Mouse (Mus musculus) ovary, adult 18-20 months (tissue): ENCODE results near the gene Hoxc5.

Source experiments
- DNase-seq: peaks from one replicate; pipeline ENCODE4 v3.0.0; 2022; ENCODE audit warnings: low spot score, mixed read lengths

The Hoxc5 gene

DNA sequence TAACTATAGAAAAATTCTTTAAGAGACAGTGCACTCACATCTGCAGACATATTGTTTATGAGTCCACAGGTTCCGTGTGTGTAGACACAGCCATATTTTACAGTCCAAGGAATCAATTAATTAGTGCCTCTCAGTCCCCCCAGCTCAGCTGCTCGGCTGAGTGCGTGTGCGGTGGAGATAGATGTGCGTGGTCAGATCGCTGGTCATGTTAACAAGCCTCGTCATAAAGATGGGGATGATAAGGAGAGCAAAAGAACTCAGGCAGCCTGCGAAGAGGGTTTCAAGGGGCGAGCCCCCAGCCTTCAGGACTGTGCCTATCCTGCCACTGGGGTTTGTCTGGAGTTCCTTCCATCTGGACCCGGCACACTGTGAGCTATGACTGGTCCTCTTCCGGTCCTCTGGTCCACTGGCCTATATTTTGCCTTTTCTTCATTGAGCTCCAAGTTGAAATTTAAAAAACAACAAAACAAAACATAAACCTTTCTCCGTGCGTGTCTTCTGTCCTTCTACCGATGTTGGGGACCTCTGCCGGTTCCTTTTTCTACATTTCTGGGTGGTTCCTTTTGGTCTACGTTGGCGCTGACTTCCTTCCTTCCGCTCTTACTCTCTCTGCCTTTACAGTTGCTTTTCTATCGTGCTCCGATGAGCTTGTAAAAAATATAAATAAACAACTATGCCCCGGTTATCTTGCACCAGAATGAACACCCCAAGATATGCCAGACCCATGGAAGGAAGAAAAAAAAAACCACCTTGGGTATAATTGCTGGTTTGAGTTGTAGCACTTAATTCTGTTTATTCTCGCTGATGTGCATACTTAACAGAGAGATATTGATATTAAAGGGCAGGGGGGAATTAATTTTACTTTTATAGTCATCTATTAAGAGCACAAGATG, 21.8 kb upstream of the Hoxc5 start:
- no peak for DNase-seq

DNA sequence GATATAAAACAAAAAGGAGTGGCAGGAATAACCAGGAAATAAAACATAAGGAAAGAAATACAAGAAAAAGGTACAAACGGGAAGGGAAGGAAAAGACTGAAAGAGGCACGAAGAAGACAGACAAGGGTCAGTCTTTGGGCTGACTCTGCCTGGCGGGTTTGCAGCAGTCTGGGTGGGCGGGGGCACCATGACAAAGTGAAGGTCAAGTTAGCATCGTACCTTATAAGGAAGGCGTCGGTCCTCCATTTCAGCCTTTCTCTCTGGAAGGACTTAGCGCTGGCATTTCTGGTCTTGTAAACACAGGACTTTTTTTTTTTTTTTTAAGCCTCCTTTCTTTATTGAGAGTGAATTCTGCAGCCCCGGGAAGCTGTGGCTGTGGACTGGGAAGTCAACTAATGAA, 20.0 kb upstream of the Hoxc5 start:
- no peak for DNase-seq

DNA sequence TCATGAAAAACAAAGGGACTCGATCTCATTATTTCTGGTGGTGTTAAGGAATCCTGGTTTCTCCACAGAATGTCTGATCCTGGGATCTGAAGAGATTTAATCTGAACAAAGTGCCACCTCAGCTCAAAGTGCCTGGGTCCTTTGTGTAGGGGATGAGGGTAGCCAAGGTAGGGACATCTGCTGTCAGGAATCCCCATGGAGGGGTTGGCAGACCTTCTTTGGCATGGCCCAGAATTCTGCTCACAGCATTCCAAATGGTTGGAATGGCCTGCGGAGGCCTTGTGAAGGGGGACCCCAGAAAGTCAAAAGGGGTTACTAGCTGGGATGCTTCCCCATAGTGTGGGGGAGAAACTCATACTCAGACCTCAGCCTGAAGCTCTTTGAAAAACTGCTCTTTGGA, 18.4 kb upstream of the Hoxc5 start:
- DNase-seq: no peak

DNA sequence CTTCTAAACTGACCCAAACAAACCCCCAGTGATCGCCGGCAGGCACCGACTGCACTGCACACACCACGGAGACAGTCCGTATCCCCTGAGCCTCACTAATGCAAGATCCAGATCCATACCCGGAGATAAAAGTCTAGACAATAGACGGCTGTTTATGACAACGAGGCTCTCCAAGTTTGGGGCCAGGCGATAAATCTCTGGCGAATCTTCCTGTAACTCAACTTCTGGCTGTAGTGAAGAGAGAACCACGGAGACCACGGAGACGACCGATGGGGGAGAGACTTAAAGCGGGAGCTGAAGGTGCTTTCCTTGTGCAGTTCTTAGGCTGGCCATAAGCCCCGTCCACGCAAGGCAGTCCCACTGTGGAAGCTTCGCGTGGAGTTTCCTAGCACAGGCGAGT, 17.5 kb upstream of the Hoxc5 start:
- DNase-seq: no peak

DNA sequence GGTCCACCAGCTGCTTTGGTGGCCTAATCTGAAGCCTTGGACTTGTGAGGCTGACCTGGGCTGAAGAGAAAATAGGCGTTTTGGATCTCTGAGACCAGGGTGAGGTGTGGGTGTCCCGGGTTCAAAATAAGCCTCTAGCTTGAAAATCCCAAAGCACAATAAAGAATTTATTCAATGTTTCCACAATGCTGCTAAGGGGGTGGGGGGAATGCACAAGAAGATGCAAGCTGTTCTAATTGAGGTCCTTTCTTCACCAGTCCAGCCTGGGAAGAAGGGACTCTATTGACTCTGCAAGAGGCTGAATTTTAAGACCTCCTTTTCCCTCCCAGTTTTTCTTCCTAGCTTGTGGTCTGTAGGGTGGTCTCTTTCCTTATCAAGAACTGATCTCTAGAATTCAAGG, 16.4 kb upstream of the Hoxc5 start:
- no peak for DNase-seq

DNA sequence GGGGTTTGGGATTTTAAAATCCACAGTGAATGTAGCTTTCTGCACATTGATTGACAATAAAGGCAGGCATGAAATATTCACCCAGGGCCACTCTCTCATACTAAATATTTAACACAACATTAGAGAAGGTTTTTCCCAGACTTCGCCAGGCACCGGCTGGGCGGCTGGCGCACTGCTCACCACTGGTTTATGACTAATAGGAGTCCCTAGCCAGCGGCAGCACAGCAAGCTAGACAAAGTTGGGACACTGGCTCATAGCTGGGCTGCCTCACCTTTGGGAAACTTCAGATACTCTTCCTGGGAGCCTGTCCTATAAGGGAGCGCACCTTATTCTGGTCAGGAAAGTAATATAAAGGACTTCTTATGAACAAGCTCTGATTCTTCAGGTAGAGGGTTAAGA, 13.7 kb upstream of the Hoxc5 start:
- no peak for DNase-seq

DNA sequence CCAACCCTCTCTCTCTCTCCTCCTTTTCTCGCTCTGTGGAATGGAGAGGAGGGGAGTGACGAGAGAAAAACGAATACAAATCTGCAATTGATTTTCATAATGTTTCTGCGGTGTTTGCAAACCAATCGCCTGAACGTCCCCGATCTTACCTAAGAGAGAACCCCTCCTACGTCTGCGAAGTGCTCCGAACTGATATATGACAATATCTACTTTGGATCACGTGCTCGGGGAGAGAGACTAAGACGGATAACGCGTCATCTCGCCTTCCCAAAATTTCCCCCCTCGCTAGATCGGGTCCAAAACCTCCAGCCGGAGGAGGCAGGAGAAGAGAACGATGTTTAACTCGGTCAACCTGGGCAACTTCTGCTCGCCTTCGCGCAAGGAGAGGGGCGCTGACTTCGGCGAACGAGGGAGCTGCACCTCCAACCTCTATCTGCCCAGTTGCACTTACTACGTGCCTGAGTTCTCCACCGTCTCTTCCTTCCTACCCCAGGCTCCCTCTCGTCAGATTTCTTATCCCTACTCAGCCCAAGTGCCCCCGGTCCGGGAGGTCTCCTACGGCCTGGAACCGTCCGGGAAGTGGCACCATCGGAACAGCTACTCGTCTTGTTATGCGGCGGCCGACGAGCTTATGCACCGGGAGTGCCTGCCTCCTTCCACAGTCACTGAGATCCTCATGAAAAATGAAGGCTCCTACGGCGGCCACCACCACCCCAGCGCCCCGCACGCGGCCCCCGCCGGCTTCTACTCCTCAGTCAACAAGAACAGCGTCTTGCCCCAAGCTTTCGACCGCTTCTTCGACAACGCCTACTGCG, 12.8 kb upstream of the Hoxc5 start, which contains the start of gene Hoxc11:
Gene Hoxc11, plus strand, starts transcription at position 236 of the 815 bp plus-strand sequence.
- DNase-seq: no peak

DNA sequence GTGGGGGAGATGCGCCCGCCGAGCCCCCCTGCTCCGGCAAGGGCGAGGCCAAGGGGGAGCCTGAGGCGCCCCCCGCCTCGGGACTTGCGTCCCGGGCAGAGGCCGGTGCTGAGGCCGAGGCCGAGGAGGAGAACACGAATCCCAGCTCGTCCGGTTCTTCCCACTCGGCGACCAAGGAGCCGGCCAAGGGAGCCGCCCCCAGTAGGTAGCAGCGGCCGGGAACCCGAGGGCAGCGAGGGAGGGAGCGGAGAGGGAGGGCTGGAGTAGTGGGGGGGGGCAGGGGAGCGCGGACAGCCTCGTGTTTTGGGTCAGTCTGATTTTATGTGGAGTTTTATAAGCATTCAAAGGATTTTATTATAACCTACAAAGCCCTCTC, 12.2 kb upstream of the Hoxc5 start:
- DNase-seq: no peak

DNA sequence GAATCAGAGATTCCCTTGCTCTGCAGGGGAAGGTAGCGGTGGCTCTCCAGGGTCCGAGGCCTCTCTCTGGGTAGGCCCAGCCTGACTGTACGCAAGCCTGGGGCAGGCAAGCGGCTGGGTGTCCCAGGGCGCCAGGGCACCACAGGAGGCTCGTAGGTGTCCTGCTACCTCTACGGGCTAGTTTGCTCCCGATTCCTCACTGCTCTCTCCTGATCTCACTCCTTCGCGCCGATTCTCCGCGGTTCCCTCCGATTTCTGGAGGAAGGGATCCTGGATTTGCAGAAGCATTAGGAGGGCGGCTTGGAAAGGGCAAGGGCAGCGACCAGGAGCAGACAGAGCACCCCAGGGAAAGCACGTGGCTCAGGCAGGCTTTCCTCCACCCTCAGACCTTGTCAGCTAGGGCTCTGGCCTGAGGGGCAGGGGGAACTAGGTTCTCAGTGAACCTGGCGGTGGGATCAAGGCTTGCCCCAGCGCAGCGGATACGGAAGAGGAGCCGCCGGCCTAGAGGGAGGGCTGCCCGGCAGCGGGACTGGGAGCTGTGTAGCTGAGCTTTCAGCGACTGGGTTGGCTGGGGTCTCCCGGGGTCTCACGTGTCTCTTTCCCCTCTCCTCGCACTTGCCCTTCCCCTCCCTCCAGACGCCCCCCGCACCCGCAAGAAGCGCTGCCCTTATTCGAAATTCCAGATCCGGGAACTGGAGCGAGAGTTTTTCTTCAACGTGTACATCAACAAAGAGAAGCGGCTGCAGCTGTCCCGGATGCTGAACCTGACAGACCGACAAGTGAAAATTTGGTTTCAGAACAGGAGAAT, 11.2 kb upstream of the Hoxc5 start:
- DNase-seq: no peak

DNA sequence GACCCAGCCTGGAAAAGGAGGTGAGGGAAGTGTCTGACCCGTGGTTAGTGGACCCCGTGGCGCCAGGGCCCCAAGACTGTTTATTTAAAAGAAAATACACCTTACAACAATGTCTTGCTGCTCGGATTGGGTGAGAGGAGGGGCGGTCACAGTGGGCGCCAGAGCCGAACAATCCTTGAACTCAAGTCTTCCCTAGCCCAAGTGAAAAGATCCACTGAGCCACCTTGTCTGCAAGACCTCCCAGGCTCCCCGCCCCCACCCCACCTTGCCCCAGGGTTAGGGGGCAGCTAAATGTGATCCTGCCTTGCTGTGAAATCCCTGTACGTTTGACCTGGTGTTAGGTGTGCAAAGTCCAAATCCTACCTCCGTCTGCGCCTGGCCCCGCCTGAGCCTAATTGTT, 10.3 kb upstream of the Hoxc5 start:
- no peak for DNase-seq

DNA sequence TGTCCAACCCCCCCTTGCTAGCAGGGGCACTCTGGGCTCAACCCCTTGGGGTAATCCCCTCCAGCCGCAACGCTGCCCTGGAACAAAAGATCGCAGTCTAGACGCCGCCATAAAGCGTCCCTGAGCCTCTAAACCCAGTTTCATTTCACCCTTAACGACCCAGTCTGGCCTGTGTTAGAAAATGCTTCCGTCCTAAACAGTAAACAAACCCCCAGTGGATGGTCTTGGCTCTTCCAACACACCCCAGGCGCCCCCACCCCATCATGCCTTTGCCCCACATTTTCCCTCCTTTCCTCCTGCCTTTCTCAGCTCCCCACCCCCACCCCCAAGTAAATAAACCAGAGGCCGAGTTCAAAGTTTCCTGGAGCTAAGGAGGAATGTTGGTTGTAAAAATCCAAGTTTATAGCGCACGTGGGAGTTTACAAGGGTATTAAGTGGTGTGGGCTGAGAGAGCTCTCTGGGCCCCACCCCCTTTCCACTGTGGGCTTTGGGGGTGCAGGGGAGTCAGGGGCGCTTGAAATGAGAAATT, 7.5 kb upstream of the Hoxc5 start:
- DNase-seq: no peak

DNA sequence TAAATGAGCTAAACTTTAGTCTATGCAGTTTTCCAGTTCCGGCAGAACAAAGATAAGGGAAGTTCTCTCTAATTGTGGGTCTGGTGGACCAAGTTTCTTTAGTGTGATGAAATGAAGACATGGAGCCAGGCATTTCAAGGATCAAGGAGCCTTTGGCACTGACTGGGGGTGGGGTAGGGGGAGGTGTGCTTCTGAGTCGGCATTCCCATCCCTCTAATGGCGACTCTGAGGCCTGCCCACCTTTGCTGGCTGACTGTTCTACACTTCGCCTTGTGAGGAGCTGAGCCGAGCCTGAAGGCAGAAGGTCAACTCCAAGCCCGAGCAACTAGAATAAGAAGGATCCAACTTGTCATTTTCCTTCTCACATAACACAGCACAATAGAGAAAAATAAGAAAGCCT, 5.5 kb upstream of the Hoxc5 start:
- DNase-seq: no peak

DNA sequence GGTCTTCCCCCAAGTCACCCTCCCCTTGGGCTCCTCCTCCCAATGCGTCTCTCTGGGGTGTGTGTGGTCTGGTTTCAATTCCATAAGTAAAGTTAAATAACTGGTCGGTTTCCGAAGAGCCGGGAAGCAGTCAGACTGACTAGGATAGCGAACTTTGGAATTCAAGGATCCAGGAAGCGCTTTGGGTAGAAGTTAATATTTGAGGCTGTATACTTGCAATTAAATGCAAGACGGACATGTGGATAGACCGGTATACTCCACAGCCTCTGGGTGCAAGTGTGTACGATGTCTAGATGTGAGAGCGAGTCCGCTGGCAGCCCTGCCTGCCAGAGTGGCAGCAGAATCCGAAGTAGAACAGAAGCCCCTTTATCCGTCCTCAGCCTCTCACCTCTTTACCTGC, 4.8 kb upstream of the Hoxc5 start:
- no peak for DNase-seq

DNA sequence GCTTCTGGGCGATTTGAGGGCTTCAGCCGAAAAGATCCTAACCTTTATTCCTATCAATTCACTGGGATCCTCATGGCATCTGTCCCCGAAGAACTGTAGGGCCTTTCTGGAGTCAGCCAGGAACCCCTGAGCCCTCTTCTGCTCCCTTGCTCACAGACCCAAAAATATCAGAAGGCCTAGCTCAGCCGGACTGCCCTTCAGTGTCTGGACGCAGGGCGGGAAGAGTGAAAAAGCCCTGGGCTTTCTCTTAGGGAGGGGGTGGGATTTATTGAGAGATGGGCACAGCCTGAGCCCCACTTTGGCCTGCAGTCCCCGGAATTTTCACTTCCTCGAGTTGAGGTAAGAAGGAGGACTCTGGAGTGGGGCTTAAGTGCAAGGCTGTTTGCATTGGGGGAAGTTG, 4.0 kb upstream of the Hoxc5 start:
- DNase-seq: no peak

DNA sequence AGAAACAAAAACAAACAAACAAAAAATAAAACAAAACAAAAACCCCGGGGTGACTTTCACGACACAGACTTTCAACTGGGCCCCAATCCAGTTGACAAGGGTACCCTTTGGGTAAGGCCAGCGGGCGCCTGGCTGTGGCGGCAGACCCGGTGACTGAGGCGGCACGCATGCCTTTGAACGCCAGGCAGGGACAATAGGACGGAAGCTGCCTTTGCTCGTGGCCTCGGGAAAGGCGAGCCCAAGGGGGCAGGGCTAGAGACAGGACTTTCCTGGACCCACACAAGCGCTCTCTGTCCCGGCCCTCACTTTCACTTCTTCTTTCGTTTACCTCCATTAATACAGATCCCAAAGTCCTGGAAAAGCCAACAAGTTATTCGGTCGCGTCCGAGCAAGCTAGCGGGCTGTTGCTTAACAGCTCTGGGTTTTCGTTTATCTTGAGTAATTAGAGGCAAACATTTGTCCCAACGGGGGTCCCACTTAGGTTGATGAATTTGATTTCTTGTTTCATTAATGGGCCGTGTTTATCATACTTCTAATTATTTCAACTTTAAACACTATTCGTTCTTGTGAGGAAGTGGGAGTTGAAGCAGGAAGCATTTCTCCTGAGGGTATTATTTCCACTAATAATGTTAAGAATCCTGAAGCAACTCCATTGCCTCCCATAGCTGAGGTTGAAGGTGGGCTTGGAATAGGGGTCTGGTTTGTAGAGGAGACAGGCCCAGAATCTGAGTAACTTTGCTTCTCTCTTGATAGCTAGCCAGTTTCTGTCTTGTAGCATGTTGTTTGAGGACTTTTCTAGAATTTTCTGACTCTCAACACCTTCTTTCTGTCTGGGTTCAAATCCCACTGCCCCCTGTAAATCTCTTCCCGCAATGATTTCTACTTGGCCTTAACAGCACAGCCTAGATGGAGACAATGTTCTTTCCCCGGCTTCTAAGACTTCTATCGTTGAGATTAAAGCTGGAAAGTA, 3.3 kb upstream of the Hoxc5 start:
- DNase-seq: no peak

DNA sequence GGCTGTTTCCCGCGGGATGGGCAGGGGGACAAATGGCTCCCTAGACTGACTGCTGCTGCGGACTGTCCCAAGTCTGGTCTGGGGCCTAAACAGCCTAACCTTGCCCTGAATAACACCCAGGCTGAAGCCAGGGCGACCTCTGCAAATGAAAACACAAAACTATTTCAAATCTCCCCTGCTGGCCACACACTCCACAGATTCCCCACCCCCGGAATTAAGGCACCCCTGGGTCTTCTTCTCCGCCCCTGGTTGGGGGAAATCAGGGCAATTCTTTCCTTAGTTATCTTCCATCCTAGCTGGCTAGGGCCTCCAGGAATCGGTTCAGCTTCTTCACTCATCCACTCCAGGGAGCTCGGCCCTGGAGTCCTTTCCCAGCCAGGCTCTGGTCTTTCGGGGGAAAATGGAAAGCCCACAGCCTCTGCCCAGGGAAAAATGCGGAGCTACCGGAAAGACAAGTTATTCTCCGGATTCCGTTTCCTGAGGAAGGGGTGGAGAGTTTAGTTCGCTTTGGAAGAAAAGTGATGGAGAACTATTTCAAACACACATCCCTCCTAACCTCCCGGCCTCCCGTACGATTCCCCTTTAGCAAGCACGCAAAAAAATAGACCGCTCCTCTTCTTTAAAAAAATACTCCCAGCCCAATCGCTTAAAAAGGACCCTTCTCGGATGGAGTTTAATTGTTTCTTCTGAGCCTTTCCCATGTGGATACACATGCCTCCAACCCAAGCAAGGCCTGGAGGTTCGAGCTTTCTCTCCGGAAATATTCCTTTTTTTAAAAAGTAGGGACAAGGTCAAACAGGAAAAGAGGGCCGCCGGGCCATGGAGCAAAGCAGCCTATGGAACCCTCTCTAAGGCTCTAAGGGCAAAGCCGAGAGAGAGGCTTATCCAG, 2.0 kb upstream of the Hoxc5 start:
- no peak for DNase-seq

DNA sequence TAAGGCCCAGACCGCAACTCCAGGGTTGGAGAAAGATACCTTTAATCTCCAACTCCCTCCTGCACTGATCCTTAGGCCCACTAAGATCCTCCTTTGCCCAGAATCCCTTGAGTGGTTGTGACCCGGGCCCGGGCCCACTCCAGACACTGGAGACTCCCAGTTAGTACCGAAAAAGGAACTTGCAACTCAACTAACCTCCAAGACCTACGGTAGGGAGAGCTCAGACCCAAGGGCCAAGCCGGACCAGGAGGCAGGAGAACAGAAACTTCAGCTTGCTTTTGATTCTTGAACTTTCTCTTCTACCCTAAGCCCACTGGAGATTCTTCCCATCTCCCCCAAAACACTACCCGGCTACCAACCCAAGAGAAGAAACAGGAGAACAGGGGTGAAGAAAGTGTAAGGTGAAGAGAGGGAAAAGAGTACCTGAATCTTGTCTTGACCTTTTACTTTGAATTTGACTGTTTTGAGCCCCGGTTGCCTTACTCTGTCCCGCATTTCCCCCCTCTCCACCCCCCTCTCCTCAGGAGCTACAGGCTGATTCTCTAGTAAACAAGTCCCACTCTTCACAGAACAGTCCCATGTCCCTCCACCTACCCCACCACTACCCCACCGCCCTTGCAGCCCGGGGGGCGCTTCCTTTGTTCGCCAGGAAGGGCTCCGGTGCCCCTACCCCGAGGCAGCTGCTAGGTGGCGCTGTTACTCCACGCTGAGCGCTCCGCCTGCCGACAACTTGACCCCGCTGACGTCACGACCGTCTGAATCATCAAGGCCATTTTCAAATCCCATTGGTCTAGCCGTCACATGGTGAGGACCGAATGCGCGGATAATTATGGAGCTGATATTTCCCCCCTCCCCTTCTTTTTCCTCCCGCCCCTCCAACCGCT, 1.1 kb upstream of the Hoxc5 start:
- peak; percentile 77 for DNase-seq

DNA sequence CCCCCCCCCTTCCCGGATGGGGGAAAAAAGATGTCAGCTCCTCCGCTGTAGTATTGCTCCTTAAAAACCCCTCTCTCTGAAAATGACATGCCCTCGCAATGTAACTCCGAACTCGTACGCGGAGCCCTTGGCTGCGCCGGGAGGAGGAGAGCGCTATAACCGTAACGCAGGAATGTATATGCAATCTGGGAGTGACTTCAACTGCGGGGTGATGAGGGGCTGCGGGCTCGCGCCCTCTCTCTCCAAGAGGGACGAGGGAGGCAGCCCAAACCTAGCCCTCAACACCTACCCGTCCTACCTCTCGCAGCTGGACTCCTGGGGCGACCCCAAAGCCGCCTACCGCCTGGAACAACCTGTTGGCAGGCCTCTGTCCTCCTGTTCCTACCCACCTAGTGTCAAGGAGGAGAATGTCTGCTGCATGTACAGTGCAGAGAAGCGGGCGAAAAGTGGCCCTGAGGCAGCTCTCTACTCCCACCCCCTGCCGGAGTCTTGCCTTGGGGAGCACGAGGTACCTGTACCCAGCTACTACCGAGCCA, 399 bp upstream of the Hoxc5 start, which contains the start of gene Hoxc10:
Gene Hoxc10, plus strand, starts transcription at position 21 of the 536 bp plus-strand sequence.
- no peak for DNase-seq
